Mouse (Mus musculus) heart, adult 9 months (tissue): ENCODE data around the gene Slc2a8.
A peak's percentile ranks its signal among the peaks of the same experiment; 100 is the strongest.

Experiments
- DNase-seq, 2 experiments: peaks; one replicate each; pipeline ENCODE4 v3.0.0; 2022; ENCODE audit warnings: low spot score in 2 of 2

Slc2a8 gene

GRCm38 (mm10) chr2:32971235-32971634 lies 10.6 kb downstream of the Slc2a8 start:
- DNase-seq: no peak

- DNase-seq: peak; percentile 67 to 72
Measured at GRCm38 (mm10) chr2:32969326-32969725, 12.6 kb downstream of the Slc2a8 start.

GRCm38 (mm10) chr2:32968024-32968614 lies 13.8 kb downstream of the Slc2a8 start:
- no peak for DNase-seq

- peak; percentile 91 for DNase-seq
Measured at GRCm38 (mm10) chr2:32966689-32967631, 14.9 kb downstream of the Slc2a8 start.

- DNase-seq: no peak
Measured at GRCm38 (mm10) chr2:32966184-32966688, 15.6 kb downstream of the Slc2a8 start.

GRCm38 (mm10) chr2:32965511-32966183 lies 16.2 kb downstream of the Slc2a8 start:
- no peak for DNase-seq

- DNase-seq: no peak
Measured at GRCm38 (mm10) chr2:32964659-32965457, 17.0 kb downstream of the Slc2a8 start.

- no peak for DNase-seq
Measured at GRCm38 (mm10) chr2:32963981-32964380, 17.9 kb downstream of the Slc2a8 start.

- no peak for DNase-seq
Measured at GRCm38 (mm10) chr2:32963544-32963943, 18.3 kb downstream of the Slc2a8 start.

GRCm38 (mm10) chr2:32962875-32963220 lies 19.0 kb downstream of the Slc2a8 start:
- DNase-seq: no peak

GRCm38 (mm10) chr2:32962062-32962874 lies 19.6 kb downstream of the Slc2a8 start:
- DNase-seq: no peak

GRCm38 (mm10) chr2:32961192-32961995 lies 20.5 kb downstream of the Slc2a8 start, which contains the start of the genes Rpl12 and Lrsam1:
Gene Rpl12 (plus strand): TSS chr2:32961559.
Gene Lrsam1 (minus strand): TSS chr2:32961614.
- peak; percentile 95 for DNase-seq

- DNase-seq: no peak
Measured at GRCm38 (mm10) chr2:32960273-32960672, 21.6 kb downstream of the Slc2a8 start.

- DNase-seq: no peak
Measured at GRCm38 (mm10) chr2:32957344-32957743, 24.5 kb downstream of the Slc2a8 start.

- DNase-seq: no peak
Measured at GRCm38 (mm10) chr2:32954581-32954980, 27.3 kb downstream of the Slc2a8 start.

- no peak for DNase-seq
Measured at GRCm38 (mm10) chr2:32947454-32947853, 34.4 kb downstream of the Slc2a8 start.

- DNase-seq: no peak
Measured at GRCm38 (mm10) chr2:32940483-32940882, 41.4 kb downstream of the Slc2a8 start.

- peak in 1 of 2 experiments; percentile 35 for DNase-seq
Measured at GRCm38 (mm10) chr2:32939418-32939817, 42.5 kb downstream of the Slc2a8 start.

GRCm38 (mm10) chr2:32938741-32939140 lies 43.1 kb downstream of the Slc2a8 start:
- DNase-seq: no peak

- DNase-seq: no peak
Measured at GRCm38 (mm10) chr2:32931730-32932129, 50.2 kb downstream of the Slc2a8 start.
